Mouse (Mus musculus): ENCODE measurements around the gene Aurkb. TPM values are rescaled to one million over a fixed set of nuclear protein-coding genes. Genes with fewer than 3 reads are reported as not detected.
A peak's percentile ranks its signal among the peaks of the same experiment; 100 is the strongest.

Gene Aurkb
- polyA plus RNA-seq, 1 experiment from 2014 or later = 61.3 TPM

DNA sequence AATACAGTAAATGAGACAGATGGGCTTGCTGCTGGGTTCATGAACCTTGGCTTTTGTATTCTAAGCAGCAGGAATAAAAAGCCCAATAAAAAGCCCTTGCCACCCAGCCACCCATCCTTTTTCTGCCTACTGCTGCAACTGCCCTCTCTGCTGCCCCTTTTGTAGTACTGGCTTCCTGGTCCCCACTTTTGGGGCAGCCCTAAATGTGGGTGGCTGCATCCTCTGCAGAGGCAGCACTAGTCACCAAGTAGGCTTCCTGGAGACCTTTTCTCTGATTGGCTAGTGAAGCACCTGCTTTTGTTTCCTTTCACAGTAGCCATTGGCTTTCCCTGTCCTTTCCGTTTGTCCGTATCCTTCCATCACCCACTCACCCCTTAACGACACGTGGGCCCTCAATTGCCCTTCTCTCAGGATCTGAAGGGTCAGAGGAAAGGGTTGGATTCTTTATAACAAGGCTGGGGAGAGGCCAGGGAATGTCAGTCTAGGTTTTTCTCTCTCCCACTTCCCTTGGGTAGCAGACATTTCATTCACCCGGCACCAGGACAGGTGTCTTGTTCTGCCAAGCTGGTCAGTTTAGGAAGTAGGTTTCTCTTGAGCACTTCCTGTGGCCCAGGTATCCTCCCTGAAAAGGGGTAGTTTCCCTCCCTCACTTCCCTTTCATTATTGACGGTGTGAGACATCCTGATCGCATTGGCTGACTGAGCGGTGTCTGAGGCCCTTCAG, 52.8 kb downstream of the Aurkb start:
- 21% methylated on average over 8 of the region's 8 CpGs for WGBS
- ATAC-seq = no peak
- peak overlapping the region; percentile 81 for H3K27ac ChIP-seq
- no peaks in the 10 kb centered on the region for H3K27me3 ChIP-seq
- no peaks in the 10 kb centered on the region for H3K9me3 ChIP-seq
- peak overlapping the region; percentile 73; the same call in 1 of the 2 replicates for H3K9ac ChIP-seq (replicated peaks)
- H3K4me2 ChIP-seq (replicated peaks) = peak overlapping the region; percentile 93
- H3K4me3 ChIP-seq (replicated peaks) = peak overlapping the region; percentile 52
- H3K4me1 ChIP-seq (replicated peaks) = peaks cover 66% of the 10 kb centered on the region
- peaks cover 26% of the 10 kb centered on the region for H3K36me3 ChIP-seq

DNA sequence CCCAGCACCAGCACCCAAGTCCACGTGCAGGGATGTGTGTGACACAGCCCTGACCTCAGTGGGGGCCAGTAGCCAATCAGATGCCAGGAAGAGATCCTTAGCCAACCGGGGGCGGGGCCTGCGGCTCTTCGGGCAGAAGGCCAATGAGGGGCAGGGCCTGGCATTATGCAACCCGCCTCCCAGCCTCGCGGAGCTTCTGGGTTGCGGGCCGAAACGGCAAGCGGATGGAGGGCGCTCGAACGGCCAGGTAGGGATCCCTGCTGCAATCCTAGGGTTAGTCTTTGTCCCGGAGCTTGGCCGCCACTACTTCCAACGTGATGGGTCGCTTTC, 53.3 kb downstream of the Aurkb start:
- Histone ChIP-seq H3K27me3 (no peaks in the 10 kb centered on the region), H3K9me3 (no peaks in the 10 kb centered on the region), H3K9ac (replicated peaks) (peak overlapping the region; percentile 73), H3K4me2 (replicated peaks) (peak overlapping the region; percentile 93), H3K4me1 (replicated peaks) (peaks cover 66% of the 10 kb centered on the region), H3K4me3 (replicated peaks) (peak overlapping the region; percentile 52), H3K36me3 (peaks cover 31% of the 10 kb centered on the region), H3K27ac (peak overlapping the region; percentile 81)
- ATAC-seq = 0 out of 2 replicates have a peak, but pooled peaks have one; percentile 6
- WGBS = under 1% methylated on average over 19 of the region's 19 CpGs

DNA sequence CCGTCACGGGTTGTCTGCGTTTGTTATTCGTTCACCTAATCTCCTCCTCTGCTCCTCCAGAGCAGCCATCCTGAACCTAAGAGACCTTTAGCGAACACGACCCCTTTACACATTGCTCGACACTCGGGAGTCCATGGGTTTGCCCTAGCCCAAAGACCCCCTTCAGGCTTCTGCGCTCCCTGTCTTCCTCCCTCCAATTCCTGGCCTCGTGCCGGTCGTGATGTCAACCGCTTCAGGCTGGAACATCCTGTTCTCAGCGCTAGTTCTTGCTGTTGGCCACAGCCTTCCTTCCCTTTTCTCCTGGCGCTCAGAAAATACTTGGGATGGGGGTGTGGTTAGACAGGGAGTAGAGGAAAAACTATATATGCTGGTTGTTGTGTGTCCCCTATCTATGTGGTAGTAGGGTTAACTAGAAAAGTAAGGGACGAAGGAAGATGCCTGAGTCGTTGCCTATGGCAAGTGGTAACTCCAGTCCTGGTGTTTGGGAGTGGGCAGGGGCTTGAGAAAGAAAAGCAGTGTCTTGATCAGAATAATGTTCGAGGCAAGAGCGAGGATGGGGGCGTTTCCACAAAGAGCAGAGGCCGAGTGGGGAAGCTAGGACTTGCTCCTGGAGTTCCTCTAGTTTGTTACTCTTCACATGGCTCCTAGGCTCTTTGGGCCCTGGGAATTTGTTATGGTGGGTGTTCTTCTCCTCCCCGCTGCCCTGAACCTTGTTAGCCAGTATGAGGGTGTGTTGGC, 53.9 kb downstream of the Aurkb start:
- Histone ChIP-seq H3K4me2 (replicated peaks) (peak overlapping the region; percentile 93), H3K4me1 (replicated peaks) (peaks cover 61% of the 10 kb centered on the region), H3K27ac (peak overlapping the region; percentile 81), H3K27me3 (no peaks in the 10 kb centered on the region), H3K36me3 (peaks cover 38% of the 10 kb centered on the region), H3K4me3 (replicated peaks) (peak overlapping the region; percentile 52), H3K9ac (replicated peaks) (peak overlapping the region; percentile 73), H3K9me3 (no peaks in the 10 kb centered on the region)
- under 1% methylated on average over 22 of the region's 22 CpGs for WGBS
- no peak for ATAC-seq

DNA sequence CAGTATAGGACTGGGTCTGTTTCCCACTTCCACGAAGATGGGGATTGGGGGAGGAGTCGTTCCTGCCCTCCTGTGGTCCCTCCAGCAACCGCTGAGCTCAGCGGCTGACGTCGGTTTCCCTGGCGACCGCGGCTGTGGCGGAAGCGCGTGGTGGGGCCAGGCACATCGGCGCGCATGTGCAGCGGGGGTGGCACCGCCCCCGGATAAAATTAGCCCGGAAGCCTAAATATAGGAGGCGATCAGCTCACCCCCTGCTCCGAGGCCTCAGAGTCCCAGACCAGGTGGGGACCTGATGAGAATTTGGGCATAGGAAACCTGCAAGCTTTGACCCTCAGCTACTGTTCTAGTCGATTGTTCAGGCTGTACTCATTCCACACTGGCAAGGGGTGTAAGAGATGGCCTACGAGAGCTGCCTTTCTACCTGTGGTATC, 54.5 kb downstream of the Aurkb start:
- Histone ChIP-seq H3K4me1 (replicated peaks) (peaks cover 58% of the 10 kb centered on the region), H3K4me3 (replicated peaks) (peak overlapping the region; percentile 52), H3K9ac (replicated peaks) (peak overlapping the region; percentile 73), H3K27me3 (no peaks in the 10 kb centered on the region), H3K36me3 (peaks cover 43% of the 10 kb centered on the region), H3K9me3 (no peaks in the 10 kb centered on the region), H3K27ac (peak overlapping the region; percentile 81), H3K4me2 (replicated peaks) (peak overlapping the region; percentile 93)
- ATAC-seq = peak; percentile 38
- under 1% methylated on average over 23 of the region's 23 CpGs for WGBS

DNA sequence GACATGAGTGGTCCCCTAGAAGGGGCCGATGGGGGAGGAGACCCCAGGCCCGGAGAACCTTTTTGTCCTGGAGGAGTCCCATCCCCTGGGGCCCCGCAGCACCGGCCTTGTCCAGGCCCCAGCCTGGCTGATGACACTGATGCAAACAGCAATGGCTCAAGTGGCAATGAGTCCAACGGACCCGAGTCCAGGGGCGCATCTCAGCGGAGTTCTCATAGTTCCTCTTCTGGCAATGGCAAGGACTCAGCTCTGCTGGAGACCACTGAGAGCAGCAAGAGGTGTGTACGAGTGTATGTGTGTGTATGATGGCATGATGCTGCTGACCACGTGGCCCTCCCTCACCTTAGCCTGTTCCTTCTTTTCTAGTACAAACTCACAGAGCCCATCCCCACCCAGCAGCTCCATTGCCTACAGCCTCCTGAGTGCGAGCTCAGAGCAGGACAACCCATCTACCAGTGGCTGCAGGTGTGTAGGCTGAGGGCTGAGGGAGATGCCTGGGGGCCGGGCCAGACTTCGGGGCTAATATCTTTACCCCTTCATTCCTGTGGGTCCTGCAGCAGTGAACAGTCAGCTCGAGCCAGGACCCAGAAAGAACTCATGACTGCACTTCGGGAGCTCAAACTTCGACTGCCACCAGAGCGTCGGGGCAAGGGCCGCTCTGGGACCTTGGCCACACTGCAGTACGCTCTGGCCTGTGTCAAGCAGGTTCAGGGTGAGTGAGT, 55.4 kb downstream of the Aurkb start:
- Histone ChIP-seq H3K9me3 (no peaks in the 10 kb centered on the region), H3K4me3 (replicated peaks) (peak overlapping the region; percentile 52), H3K27ac (peak overlapping the region; percentile 81; the same call in 1 of the 2 replicates), H3K9ac (replicated peaks) (peak overlapping the region; percentile 73), H3K27me3 (no peaks in the 10 kb centered on the region), H3K36me3 (peaks cover 52% of the 10 kb centered on the region), H3K4me1 (replicated peaks) (peaks cover 51% of the 10 kb centered on the region), H3K4me2 (replicated peaks) (peak overlapping the region; percentile 93)
- no peak for ATAC-seq
- 92% methylated on average over 20 of the region's 20 CpGs for WGBS

Other genes with a start within 250 kb of the Aurkb start
- 79.9 and 80.8 TPM in 2 replicates for gene Ndel1, start 173.8 kb upstream of the Aurkb start, polyA plus RNA-seq (2015; fragmentation: Nextera tagmentation; extraction: Ambion mirVana)
- gene Rnf222, start 157.1 kb upstream of the Aurkb start, polyA plus RNA-seq (2015; fragmentation: Nextera tagmentation; extraction: Ambion mirVana) = 0.04 and 0.05 TPM in 2 replicates
- gene Rpl26, start 144.1 kb upstream of the Aurkb start, polyA plus RNA-seq (2015; fragmentation: Nextera tagmentation; extraction: Ambion mirVana) = 718 and 727 TPM in 2 replicates
- 0.57 and 0.73 TPM in 2 replicates for gene Odf4, start 118.6 kb upstream of the Aurkb start, polyA plus RNA-seq (2015; fragmentation: Nextera tagmentation; extraction: Ambion mirVana)
- gene Arhgef15, start 88.2 kb upstream of the Aurkb start, polyA plus RNA-seq (2015; fragmentation: Nextera tagmentation; extraction: Ambion mirVana) = 12.1 and 13.6 TPM in 2 replicates
- 1.2 and 1.3 TPM in 2 replicates for gene Slc25a35, start 77.5 kb upstream of the Aurkb start, polyA plus RNA-seq (2015; fragmentation: Nextera tagmentation; extraction: Ambion mirVana)
- gene Rangrf, start 70.5 kb upstream of the Aurkb start, polyA plus RNA-seq (2015; fragmentation: Nextera tagmentation; extraction: Ambion mirVana) = 30.4 and 31.6 TPM in 2 replicates
- gene Pfas, start 37.2 kb upstream of the Aurkb start, polyA plus RNA-seq (2015; fragmentation: Nextera tagmentation; extraction: Ambion mirVana) = 25.7 and 26.0 TPM in 2 replicates
- gene Ctc1, start 29.7 kb upstream of the Aurkb start, polyA plus RNA-seq (2015; fragmentation: Nextera tagmentation; extraction: Ambion mirVana) = 51.2 and 58.8 TPM in 2 replicates
- gene Borcs6, start 14.1 kb downstream of the Aurkb start, polyA plus RNA-seq (2015; fragmentation: Nextera tagmentation; extraction: Ambion mirVana) = 11.3 and 13.5 TPM in 2 replicates
- 31.7 and 42.5 TPM in 2 replicates for gene Tmem107, start 25.2 kb downstream of the Aurkb start, polyA plus RNA-seq (2015; fragmentation: Nextera tagmentation; extraction: Ambion mirVana)
- 175 and 188 TPM in 2 replicates for gene Vamp2, start 42.8 kb downstream of the Aurkb start, polyA plus RNA-seq (2015; fragmentation: Nextera tagmentation; extraction: Ambion mirVana)
- 8.6 and 10.5 TPM in 2 replicates for gene Per1, start 49.6 kb downstream of the Aurkb start, polyA plus RNA-seq (2015; fragmentation: Nextera tagmentation; extraction: Ambion mirVana)
- 0.10 and 0.26 TPM in 2 replicates for gene Hes7, start 74.8 kb downstream of the Aurkb start, polyA plus RNA-seq (2015; fragmentation: Nextera tagmentation; extraction: Ambion mirVana)
- gene 9130213A22Rik, start 76.9 kb downstream of the Aurkb start, polyA plus RNA-seq (2015; fragmentation: Nextera tagmentation; extraction: Ambion mirVana) = 0.28 TPM in 1 of 2 replicates, not detected in the other
- 0.39 and 0.43 TPM in 2 replicates for gene Aloxe3, start 80.2 kb downstream of the Aurkb start, polyA plus RNA-seq (2015; fragmentation: Nextera tagmentation; extraction: Ambion mirVana)
- gene Alox12b, start 111.3 kb downstream of the Aurkb start, polyA plus RNA-seq (2015; fragmentation: Nextera tagmentation; extraction: Ambion mirVana) = 0.13 TPM in 1 of 2 replicates, not detected in the other
- 0.06 and 0.07 TPM in 2 replicates for gene Alox8, start 152.2 kb downstream of the Aurkb start, polyA plus RNA-seq (2015; fragmentation: Nextera tagmentation; extraction: Ambion mirVana)
- 0.32 and 0.42 TPM in 2 replicates for gene Gucy2e, start 191.4 kb downstream of the Aurkb start, polyA plus RNA-seq (2015; fragmentation: Nextera tagmentation; extraction: Ambion mirVana)

Data from midbrain, embryonic 13.5 days (tissue).